Mouse (Mus musculus): ENCODE results near the gene Zfp316.

Zfp316 gene

DNA sequence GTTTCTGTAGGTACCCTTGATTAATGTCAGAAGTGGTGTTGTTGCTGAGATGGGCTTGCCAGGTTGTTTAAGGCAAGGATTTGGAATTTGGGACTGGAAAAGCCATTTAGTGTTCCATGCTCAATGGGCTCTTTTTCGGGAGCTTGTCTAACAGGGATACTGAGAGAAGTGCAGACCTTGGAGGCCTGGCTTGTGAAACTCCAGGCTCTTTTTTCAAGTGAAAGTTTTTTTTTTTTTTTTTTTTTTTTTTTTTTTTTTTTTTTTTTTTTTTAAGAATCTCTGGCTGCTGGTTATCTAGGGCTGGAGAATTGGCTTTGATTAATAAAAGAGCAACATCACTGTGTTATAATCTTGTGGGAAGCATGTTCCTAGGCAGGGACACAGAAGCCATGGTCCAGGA, 47.5 kb downstream of the Zfp316 start:
- DNase-seq (ENCODE audit: low spot score): no peak

DNA sequence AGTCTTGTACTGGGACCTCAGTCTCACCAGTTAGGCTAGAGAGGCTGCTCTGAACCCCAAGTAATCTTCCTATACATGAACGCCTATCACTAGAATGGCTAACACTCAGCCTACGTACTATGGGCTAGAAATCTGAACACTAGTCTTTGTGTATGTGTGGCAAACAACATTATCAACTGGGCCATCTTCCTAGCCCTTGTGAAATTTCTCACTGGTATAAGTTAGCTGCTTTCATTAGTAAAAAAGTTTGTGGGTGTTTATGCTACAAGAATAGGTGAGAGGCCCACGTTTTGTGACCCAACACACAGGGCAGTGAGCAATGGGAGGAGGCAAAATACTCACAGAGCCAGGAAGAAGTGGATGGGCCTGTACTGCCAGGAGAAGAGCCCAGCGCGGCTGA, 48.8 kb downstream of the Zfp316 start:
- no peak for DNase-seq (ENCODE audit: low spot score)

DNA sequence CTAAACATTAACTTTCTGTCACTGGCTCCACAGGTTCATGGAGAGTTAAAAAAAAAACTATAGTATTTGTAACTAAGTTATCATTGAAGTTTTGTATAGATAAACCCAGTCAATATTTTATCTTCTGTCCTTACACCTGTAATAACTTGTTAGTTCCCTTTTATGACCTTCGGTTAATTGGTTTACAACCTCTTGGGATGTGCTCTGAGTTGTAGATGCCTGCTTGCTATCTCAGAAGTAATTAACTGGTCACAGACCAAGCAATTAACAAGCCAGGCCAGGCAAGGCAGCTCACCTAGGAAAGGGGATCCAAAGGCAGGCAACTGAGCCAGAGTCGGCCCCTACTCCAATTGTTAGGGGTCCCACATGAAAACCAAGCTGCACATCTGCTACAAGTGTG, 56.0 kb downstream of the Zfp316 start:
- no peak for DNase-seq (ENCODE audit: low spot score)

DNA sequence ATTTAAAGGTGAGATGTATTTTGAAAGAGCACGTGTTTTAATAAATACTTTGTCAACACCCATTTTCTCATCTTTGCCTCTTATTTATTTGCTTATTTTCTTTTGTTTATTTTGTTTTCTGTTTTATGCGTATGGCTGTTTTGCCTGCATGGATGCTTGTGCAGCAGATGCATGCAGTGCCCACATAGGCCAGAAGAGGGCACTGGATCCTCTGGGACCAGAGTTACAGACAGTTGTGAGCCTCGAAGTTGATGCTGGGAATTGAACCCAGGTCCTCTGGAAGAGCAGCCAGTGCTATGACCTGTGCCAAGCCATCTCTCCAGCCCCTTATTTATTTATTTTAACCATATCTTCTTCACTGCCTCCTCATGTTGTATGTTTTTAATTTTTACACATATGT, 64.8 kb downstream of the Zfp316 start:
- DNase-seq (ENCODE audit: low spot score): no peak

Measured in yolk sac, embryonic 10.5 days (tissue).